Mouse (Mus musculus) lung, postnatal 0 days (tissue): Measurements from ENCODE around the gene Cox17.

Experiments
- CTCF ChIP-seq: IDR thresholded peaks from 2 replicates; pipeline ENCODE4 v1.5.1; 2016; ENCODE audit warnings: antibody characterized with exemption, mild to moderate bottlenecking
- EP300 ChIP-seq: IDR thresholded peaks from 2 replicates; pipeline ENCODE4 v1.6.1; 2016; ENCODE audit warnings: antibody characterized with exemption, mild to moderate bottlenecking, control low read depth

GRCm38 (mm10) chr16:38369431-38369830 lies 22.6 kb downstream of the Cox17 start:
- TF ChIP-seq EP300 (no peak), CTCF (no peak)
